Mouse (Mus musculus) liver, embryonic 18 days (tissue): Measurements from ENCODE around the gene Med6. TPM values are rescaled to one million over a fixed set of nuclear protein-coding genes. Genes with fewer than 3 reads are reported as not detected.

Source experiments
- polyA plus RNA-seq: library from polyadenylated mRNA; depleted of rRNA; stranded (reverse); fragments of >200 nt; gene quantifications from 2 replicates; pipeline ENCODE4 v1.2.3, GENCODE M21; 2012; rRNA removed

Med6 gene
- 21.1 and 21.4 TPM in 2 replicates for polyA plus RNA-seq

DNA sequence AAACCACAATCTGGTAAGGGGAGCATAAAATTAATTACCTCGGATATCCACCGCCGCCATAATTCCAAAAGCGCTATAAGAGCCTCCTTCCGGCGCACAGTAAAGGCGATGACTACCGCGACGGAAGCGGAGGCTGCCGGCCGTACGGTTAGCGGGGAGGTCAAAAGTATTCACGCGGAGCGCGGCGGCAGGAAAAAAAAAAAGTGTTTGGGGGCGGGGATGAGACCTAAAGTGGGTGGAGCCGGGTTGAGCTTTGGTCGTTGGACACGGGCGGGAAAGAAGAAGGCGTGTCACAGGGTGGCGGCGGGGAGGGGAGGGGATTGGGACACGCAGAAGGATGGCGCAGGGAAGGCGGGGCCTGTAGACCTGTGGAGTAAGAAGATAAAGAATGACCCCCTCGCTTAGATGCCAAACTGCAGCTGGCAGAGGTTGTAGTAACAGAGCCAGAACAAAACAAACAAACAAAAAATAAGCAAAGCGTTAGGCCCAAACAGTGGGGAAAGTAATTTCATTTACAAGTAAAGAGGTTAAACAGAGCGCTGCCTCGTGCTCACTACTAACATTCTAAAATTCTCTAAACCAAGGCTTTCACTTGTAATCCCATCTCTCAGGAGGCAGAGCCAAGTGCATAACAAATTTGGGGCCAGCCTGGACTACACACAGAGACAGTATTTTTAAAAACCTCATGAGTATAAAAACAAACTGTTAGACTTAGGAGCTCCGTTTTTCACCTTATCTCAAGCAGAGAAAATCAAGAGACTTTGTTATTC, at the start of gene Med6:
Gene Med6 (minus strand): TSS at position 107 of the 770 bp plus-strand sequence.

DNA sequence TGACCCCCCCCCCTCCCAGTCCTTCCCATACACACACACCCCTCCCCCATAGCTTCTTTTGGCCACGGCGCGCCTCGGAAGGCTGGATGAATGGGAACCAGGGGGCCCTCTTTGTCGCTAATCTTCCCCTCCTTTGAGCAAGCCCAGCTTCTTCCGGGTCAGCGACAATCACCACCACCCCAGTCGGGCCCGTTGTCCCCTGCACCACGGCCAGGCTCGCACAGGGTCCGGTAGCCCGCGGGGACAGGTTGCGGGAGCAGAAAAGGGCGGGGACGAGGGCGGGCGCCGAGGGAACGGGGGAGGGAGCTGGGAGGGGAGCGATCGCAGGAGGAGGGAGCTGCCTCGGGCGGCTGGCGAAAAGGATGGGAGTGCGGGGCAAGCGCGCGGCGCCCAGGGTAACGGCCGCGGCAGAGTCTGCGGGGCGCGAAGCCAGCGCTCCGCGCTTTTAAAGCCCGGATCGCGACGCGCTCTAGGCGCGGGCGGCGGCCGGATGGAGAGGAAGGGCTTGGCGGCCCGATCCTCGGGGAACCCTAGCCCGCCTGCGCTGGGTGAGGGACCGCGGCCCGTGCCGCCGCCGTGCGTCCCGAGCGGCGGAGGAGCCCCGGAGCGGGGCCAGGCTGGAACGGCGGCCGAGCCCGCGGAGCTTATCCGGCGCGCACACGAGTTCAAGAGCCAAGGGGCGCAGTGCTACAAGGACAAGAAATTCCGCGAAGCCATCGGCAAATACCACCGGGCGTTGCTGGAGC, 36.3 kb upstream of the Med6 start, which contains the start of gene Ttc9:
Gene Ttc9 (plus strand): TSS at position 335 of the 746 bp plus-strand sequence.

DNA sequence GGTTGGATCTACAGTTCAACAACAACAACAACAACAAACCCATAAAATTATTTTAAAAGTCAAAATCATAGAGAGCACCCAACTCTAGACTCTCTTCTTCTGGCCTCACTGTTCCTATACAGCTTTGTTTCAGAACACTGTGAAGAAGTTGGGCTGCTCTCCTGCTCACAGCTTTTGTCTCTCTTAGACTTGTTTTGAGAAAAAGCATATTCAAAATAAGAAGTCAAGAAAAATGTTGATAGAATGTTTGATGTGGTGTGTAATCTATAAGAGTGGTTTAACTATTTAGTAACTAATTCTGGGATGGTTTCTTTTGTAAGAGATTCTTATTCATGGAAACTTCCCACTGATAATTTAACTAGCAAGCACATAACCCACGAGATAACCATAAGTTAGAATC, 26.4 kb downstream of the Med6 start, which contains the start of gene Adam21:
Gene Adam21 (minus strand): TSS at position 101 of the 400 bp plus-strand sequence.

DNA sequence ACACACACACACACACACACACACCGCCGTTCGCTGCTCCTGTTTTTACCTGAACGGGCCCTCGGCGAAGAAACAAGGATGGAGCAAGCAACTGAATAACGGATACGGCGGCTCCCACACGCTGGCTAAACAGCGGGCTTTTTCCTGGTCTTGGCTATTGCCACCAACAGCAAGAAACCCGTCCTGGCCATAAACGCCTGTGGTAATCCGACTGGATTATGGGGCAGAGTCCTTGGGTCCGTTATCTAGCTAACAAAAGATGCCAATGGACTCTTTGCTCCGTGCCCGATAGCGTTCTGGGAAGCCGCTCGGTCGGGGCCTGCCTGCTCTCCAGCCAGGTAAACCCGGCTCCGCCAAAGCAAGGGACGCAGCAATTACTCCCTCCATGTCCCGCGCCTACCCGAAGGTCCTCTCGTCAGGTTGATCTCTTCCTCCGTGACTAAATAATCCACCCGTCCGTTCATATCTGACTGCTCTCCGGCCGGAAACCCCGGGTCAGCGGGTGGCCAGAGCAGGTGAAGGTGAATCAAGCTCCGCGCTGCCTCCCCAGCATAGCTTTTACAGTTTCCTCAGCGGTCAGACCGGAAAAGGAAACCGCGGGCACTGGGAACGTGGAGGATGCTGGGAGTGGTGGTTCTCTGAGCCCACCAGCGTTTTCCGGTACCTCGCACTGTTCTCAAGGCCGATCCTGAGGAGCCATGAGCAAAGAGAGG, 62.3 kb downstream of the Med6 start, which contains the start of the genes Gm20498 and Synj2bp:
Gene Gm20498 (minus strand): TSS at position 590 of the 713 bp plus-strand sequence.
Gene Synj2bp (minus strand): TSS at position 596 of the 713 bp plus-strand sequence.

Other genes with a start within 250 kb of the Med6 start
- gene Gm4787, start 215.5 kb downstream of the Med6 start, polyA plus RNA-seq: 0.25 and 0.30 TPM in 2 replicates
- 0.37 and 0.44 TPM in 2 replicates for gene Adam4, start 173.1 kb downstream of the Med6 start, polyA plus RNA-seq
- 55.7 and 57.1 TPM in 2 replicates for gene Cox16, start 109.9 kb downstream of the Med6 start, polyA plus RNA-seq
- 3.1 and 3.8 TPM in 2 replicates for gene Gm20498, start 62.1 kb downstream of the Med6 start, polyA plus RNA-seq
- 11.9 and 12.3 TPM in 2 replicates for gene Synj2bp, start 62.1 kb downstream of the Med6 start, polyA plus RNA-seq
- gene Adam21, start 26.5 kb downstream of the Med6 start, polyA plus RNA-seq: 0.02 TPM in 1 of 2 replicates, not detected in the other
- gene Ttc9, start 36.2 kb upstream of the Med6 start, polyA plus RNA-seq: 0.20 and 0.22 TPM in 2 replicates
- 0.22 and 0.41 TPM in 2 replicates for gene Map3k9, start 186.2 kb upstream of the Med6 start, polyA plus RNA-seq